13 mouse cellular contexts compared by ENCODE assay signal in genomic region chr17:52195804-52196203, GRCm38 (mm10).
"Had no signal": no experiment of that assay in that cellular context is flagged by ENCODE, and none has a peak within 500 bp of the region (broad histone marks: within the 10 kb centered on the region; RNA-seq: fewer than 3 reads in every experiment).

No protein-coding gene starts in this region.

- H3K9ac ChIP-seq: limb, embryonic 15.5 days; liver, embryonic 12.5 days; lung, embryonic 14.5 days; midbrain, embryonic 12.5 days had no signal

- H3K4me1 ChIP-seq: limb, embryonic 15.5 days; liver, embryonic 12.5 days; megakaryocyte, embryonic 14.5 days; midbrain, embryonic 12.5 days had no signal

- H3K27me3 ChIP-seq: limb, embryonic 15.5 days; liver, embryonic 12.5 days; megakaryocyte, embryonic 14.5 days; midbrain, embryonic 12.5 days had no signal

- H3K9me3 ChIP-seq: limb, embryonic 15.5 days; liver, embryonic 12.5 days; midbrain, embryonic 12.5 days had no signal

- ATAC-seq: liver, embryonic 12.5 days; midbrain, embryonic 16.5 days had no signal

- H3K4me3 ChIP-seq: layer of hippocampus, adult 2 months; limb, embryonic 15.5 days; liver, embryonic 12.5 days; megakaryocyte, embryonic 14.5 days; midbrain, embryonic 12.5 days had no signal

- H3K27ac ChIP-seq: kidney, postnatal 0 days; layer of hippocampus, adult 2 months; limb, embryonic 15.5 days; liver, embryonic 12.5 days; macrophage; midbrain, embryonic 12.5 days; stomach, postnatal 0 days had no signal

- H3K4me2 ChIP-seq: limb, embryonic 15.5 days; liver, embryonic 12.5 days; lung, embryonic 14.5 days; midbrain, embryonic 12.5 days had no signal

- H3K36me3 ChIP-seq: limb, embryonic 15.5 days; liver, embryonic 12.5 days; midbrain, embryonic 12.5 days had no signal

- DNase-seq: kidney, postnatal 4 days; lung, embryonic 14.5 days; lung, postnatal 10 days; thymus, postnatal 4 days had no signal
